Mouse (Mus musculus) limb, embryonic 11.5 days (tissue): ENCODE measurements around the gene Napb. TPM values are rescaled to one million over a fixed set of nuclear protein-coding genes. Genes with fewer than 3 reads are reported as not detected.

Source experiments
- ATAC-seq: fragments of 200-750 bp; cut with Nextera tagmentation; 2 replicates; pipeline ENCODE4 v1.8.0; 2017; ENCODE audit warnings: low read depth; ENCODE audit not compliant: insufficient number of reproducible peaks, low FRiP score, low TSS enrichment
- DNase-seq: peaks from one replicate; pipeline ENCODE4 v3.0.0-alpha.2; 2015; ENCODE audit warnings: low spot score
- H3K27ac ChIP-seq: fragments of 300-500 bp; sonication (generic); replicated peaks from 2 replicates; pipeline ENCODE4 v1.5.1; 2014; ENCODE audit warnings: low read depth, mild to moderate bottlenecking, low read length
- H3K27me3 ChIP-seq: fragments of 300-500 bp; sonication (generic); 2 replicates; pipeline ENCODE4 v1.6.1; 2014; ENCODE audit warnings: mild to moderate bottlenecking, low read length, mixed read lengths; ENCODE audit not compliant: control insufficient read depth, insufficient read depth
- H3K36me3 ChIP-seq: fragments of 300-500 bp; sonication (generic); 2 replicates; pipeline ENCODE4 v1.6.1; 2014; ENCODE audit warnings: mild to moderate bottlenecking, low read length, moderate library complexity, mixed read lengths; ENCODE audit not compliant: control insufficient read depth, insufficient read depth
- H3K4me1 ChIP-seq: fragments of 300-500 bp; sonication (generic); 2 replicates; pipeline ENCODE4 v1.6.1; 2014; ENCODE audit warnings: low read length, mixed read lengths; ENCODE audit not compliant: control insufficient read depth, insufficient read depth
- H3K4me2 ChIP-seq: fragments of 300-500 bp; sonication (generic); 2 replicates; pipeline ENCODE4 v1.6.1; 2014; ENCODE audit warnings: low read depth, mild to moderate bottlenecking, moderate library complexity; ENCODE audit not compliant: severe bottlenecking
- H3K4me3 ChIP-seq: fragments of 300-500 bp; sonication (generic); 2 replicates; pipeline ENCODE4 v1.5.1; 2014; ENCODE audit warnings: low read depth, low read length
- H3K9ac ChIP-seq: fragments of 300-500 bp; sonication (generic); 2 replicates; pipeline ENCODE4 v1.6.1; 2014; ENCODE audit warnings: mild to moderate bottlenecking, low read length
- H3K9me3 ChIP-seq: fragments of 300-500 bp; sonication (generic); 2 replicates; pipeline ENCODE4 v1.6.1; 2016; ENCODE audit warnings: low read length; ENCODE audit not compliant: control insufficient read depth
- WGBS: fragments of 180-500 bp; shearing (Covaris S2); extraction: QIAGEN DNeasy Blood & Tissue Kit; methylation state at CpG from one replicate; pipeline ENCODE4 v1.1.7; 2014; 5-methylcytosine and 5-hydroxymethylcytosine counted together
- polyA plus RNA-seq: library from polyadenylated mRNA; unstranded; fragments of >200 nt; fragmentation: Nextera tagmentation; extraction: Ambion mirVana; gene quantifications from 2 replicates; pipeline ENCODE4 v1.2.1, GENCODE M21; 2014

Napb gene
- polyA plus RNA-seq, 1 experiment from 2014 or later: 3.1 TPM

GRCm38 (mm10) chr2:148681461-148681891, 50.8 kb downstream of the Napb start:
- Histone ChIP-seq H3K27ac (peak overlapping the region; percentile 47), H3K9ac (peak overlapping the region; percentile 78), H3K4me2 (peak overlapping the region; percentile 76), H3K36me3 (peaks cover 5% of the 10 kb centered on the region), H3K4me1 (peaks cover 16% of the 10 kb centered on the region; the same call in 1 of the 2 replicates), H3K9me3 (no peaks in the 10 kb centered on the region), H3K4me3 (peak overlapping the region; percentile 76), H3K27me3 (no peaks in the 10 kb centered on the region)
- peak; percentile 68 for ATAC-seq
- WGBS: 11% methylated on average over 17 of the region's 17 CpGs
- DNase-seq: peak; percentile 73

- no peaks in the 10 kb centered on the region for H3K9me3 ChIP-seq
- no peaks in the 10 kb centered on the region for H3K27me3 ChIP-seq
- WGBS: under 1% methylated on average over 39 of the region's 39 CpGs
- DNase-seq (peak; percentile 98), ATAC-seq (peak; percentile 94)
- peak within 1 kb of the TSS; percentile 76 for H3K4me2 ChIP-seq
- peaks cover 16% of the 10 kb centered on the region; the same call in 1 of the 2 replicates for H3K4me1 ChIP-seq
- H3K9ac ChIP-seq: peak within 1 kb of the TSS; percentile 78
- H3K36me3 ChIP-seq: peaks cover 5% of the 10 kb centered on the region
- H3K4me3 ChIP-seq: peak within 1 kb of the TSS; percentile 76
- H3K27ac ChIP-seq: peak within 1 kb of the TSS; percentile 80
Measured at GRCm38 (mm10) chr2:148680775-148681291, 51.4 kb downstream of the Napb start, which contains the start of gene Gzf1. TSS of gene Gzf1 (plus strand) at chr2:148681023.

- Histone ChIP-seq H3K4me2 (peak overlapping the region; percentile 39), H3K27me3 (no peaks in the 10 kb centered on the region), H3K9ac (peak overlapping the region; percentile 52; the same call in 1 of the 2 replicates), H3K9me3 (no peaks in the 10 kb centered on the region), H3K4me3 (peak overlapping the region; percentile 12; the same call in 1 of the 2 replicates), H3K36me3 (peaks cover 2% of the 10 kb centered on the region; the same call in 1 of the 2 replicates), H3K27ac (peak overlapping the region; percentile 70; the same call in 1 of the 2 replicates), H3K4me1 (peaks cover 16% of the 10 kb centered on the region; the same call in 1 of the 2 replicates)
- DNase-seq: peak; percentile 63
- peak; percentile 13; the same call in 1 of the 2 replicates for ATAC-seq
- WGBS: 1% methylated on average over 9 of the region's 9 CpGs
Measured at GRCm38 (mm10) chr2:148679346-148679745, 52.9 kb downstream of the Napb start.

- H3K27ac ChIP-seq: 0 out of 2 replicates have a peak overlapping the region, but pooled peaks have one; percentile 39
- H3K9me3 ChIP-seq: no peaks in the 10 kb centered on the region
Measured at GRCm38 (mm10) chr2:148677801-148678200, 54.5 kb downstream of the Napb start.

GRCm38 (mm10) chr2:148672199-148673096, 59.8 kb downstream of the Napb start, which contains the start of gene Nxt1:
TSS of gene Nxt1 (plus strand) at chr2:148672601.
- ATAC-seq (peak; percentile 99), DNase-seq (peak; percentile 98)
- peaks cover 2% of the 10 kb centered on the region; the same call in 1 of the 2 replicates for H3K36me3 ChIP-seq
- H3K4me2 ChIP-seq: peak within 1 kb of the TSS; percentile 70
- H3K27ac ChIP-seq: peak within 1 kb of the TSS; percentile 38; the same call in 1 of the 2 replicates
- H3K4me1 ChIP-seq: 0 out of 2 replicates have a peak, but pooled peaks cover 2% of the 10 kb centered on the region
- H3K4me3 ChIP-seq: peak within 1 kb of the TSS; percentile 69
- no peaks in the 10 kb centered on the region for H3K27me3 ChIP-seq
- no peaks in the 10 kb centered on the region for H3K9me3 ChIP-seq
- WGBS: 1% methylated on average over 57 of the region's 58 CpGs
- peak within 1 kb of the TSS; percentile 84 for H3K9ac ChIP-seq

More at GRCm38 (mm10) chr2:148677801-148678200, 54.5 kb downstream of the Napb start:
- Histone ChIP-seq H3K36me3 (peaks cover 2% of the 10 kb centered on the region; the same call in 1 of the 2 replicates), H3K4me1 (peaks cover 18% of the 10 kb centered on the region; the same call in 1 of the 2 replicates), H3K4me3 (peak overlapping the region; percentile 26), H3K27me3 (no peaks in the 10 kb centered on the region), H3K9ac (peak overlapping the region; percentile 19; the same call in 1 of the 2 replicates), H3K4me2 (peak overlapping the region; percentile 41)
- 4% methylated on average over 26 of the region's 26 CpGs for WGBS
- DNase-seq (peak; percentile 85), ATAC-seq (peak; percentile 10; the same call in 1 of the 2 replicates)

- no peaks in the 10 kb centered on the region for H3K36me3 ChIP-seq
Measured at GRCm38 (mm10) chr2:148663458-148663857, 68.8 kb downstream of the Napb start.

GRCm38 (mm10) chr2:148654961-148655360, 77.3 kb downstream of the Napb start:
- Histone ChIP-seq H3K9me3 (no peaks in the 10 kb centered on the region), H3K4me1 (no peaks in the 10 kb centered on the region), H3K9ac (no peak overlapping the region), H3K27me3 (no peaks in the 10 kb centered on the region), H3K36me3 (no peaks in the 10 kb centered on the region), H3K4me2 (no peak overlapping the region), H3K4me3 (no peak overlapping the region), H3K27ac (no peak overlapping the region)
- DNase-seq: peak; percentile 44
- under 1% methylated on average over 3 of the region's 3 CpGs for WGBS
- no peak for ATAC-seq

More at GRCm38 (mm10) chr2:148663458-148663857, 68.8 kb downstream of the Napb start:
- Histone ChIP-seq H3K4me2 (no peak overlapping the region), H3K9me3 (no peaks in the 10 kb centered on the region), H3K27ac (no peak overlapping the region), H3K4me1 (no peaks in the 10 kb centered on the region), H3K9ac (no peak overlapping the region), H3K4me3 (no peak overlapping the region), H3K27me3 (no peaks in the 10 kb centered on the region)
- WGBS: 95% methylated on average over 1 of the region's 1 CpGs
- no peak for ATAC-seq
- DNase-seq: no peak
